Mouse (Mus musculus) thymus, postnatal 25 days (tissue): ENCODE measurements around the gene Sept5.

Experiments
- DNase-seq: peaks from one replicate; pipeline ENCODE4 v3.0.0; 2022

Sept5 gene

GRCm38 (mm10) chr16:18609099-18609498 lies 20.7 kb downstream of the Sept5 start:
- no peak for DNase-seq

DNA sequence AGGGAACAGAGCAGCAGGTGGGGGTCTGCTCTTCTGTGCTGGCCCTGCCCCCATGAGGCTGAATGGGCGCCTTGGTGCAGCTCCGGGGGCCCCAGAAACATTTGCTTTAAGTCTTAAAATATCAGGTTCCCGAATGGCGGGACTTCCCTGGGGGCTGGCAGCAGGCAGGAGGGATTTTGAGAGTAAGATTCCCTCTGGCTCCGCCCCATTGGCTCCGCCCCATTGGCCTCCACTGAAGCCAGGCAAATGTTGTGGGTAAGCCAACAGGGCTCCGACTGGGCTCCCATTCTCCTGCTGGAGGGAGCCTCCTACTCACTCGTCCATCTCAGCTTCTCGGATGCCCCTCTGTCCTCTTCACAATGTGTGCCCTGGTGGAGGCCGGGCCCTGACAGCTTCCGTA lies 21.5 kb downstream of the Sept5 start:
- DNase-seq: no peak

DNA sequence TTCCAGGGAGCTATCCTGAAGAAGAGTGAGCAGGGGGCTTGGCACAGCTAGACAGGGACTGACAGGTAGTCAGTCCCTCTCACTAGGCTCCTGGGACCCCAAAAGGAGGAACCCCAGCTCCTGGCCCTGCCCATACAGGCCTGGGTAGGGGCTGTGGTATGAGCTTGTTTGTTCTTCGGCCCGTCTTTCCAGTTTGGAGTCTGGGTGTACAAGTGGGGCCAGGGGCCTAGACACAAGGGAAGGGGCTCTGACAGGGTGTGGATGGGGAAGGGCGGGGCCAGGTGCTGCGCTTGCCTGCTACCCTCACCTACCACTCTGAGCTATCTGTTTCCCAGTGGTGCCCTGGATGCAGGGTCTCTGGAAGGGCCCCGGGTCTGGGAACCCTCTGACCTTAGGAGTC lies 24.0 kb downstream of the Sept5 start:
- no peak for DNase-seq

- DNase-seq: no peak
Measured at GRCm38 (mm10) chr16:18604267-18604701, 25.5 kb downstream of the Sept5 start.

DNA sequence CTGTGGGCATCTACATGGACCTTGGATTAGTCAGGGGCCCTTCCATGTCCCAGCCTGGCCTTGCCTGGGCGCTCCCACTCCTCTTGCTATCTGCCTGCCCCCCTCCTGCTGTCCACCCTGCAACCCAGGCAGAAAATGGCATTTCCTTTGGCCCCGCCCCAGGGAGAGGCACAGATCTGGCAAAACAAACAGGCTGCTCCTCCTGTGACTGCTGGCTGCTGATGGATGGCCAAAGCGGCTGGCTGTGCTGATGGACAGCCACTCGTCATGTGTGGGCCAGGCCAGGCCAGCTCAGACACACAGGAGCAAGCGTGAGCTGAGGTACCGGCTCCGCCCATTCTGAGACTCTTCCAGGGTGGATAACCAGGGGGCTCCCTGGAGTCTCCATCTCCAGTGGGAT lies 28.3 kb downstream of the Sept5 start:
- DNase-seq: no peak

DNA sequence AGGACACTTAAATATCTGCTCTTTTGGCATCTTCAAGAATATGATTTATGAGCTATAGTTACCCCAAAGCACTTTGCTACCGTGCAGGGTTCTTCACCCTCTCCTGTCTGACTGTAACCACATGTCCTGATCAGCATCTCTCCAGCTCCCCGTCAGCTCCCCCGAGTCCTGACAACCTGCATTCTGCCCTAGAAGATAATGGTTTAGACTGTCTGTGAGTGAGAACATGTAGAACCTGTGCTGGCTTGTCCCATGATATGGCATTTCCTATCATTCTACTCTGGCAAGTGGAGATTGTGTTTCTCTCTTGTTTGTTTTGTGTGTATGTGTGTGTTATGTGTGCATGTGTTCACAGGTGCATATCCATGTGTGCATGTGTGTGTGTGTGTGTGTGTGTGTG lies 31.7 kb downstream of the Sept5 start:
- DNase-seq: no peak

GRCm38 (mm10) chr16:18596255-18596654 lies 33.5 kb downstream of the Sept5 start:
- DNase-seq: no peak

- DNase-seq: no peak
Measured at GRCm38 (mm10) chr16:18593930-18594329, 35.8 kb downstream of the Sept5 start.

DNA sequence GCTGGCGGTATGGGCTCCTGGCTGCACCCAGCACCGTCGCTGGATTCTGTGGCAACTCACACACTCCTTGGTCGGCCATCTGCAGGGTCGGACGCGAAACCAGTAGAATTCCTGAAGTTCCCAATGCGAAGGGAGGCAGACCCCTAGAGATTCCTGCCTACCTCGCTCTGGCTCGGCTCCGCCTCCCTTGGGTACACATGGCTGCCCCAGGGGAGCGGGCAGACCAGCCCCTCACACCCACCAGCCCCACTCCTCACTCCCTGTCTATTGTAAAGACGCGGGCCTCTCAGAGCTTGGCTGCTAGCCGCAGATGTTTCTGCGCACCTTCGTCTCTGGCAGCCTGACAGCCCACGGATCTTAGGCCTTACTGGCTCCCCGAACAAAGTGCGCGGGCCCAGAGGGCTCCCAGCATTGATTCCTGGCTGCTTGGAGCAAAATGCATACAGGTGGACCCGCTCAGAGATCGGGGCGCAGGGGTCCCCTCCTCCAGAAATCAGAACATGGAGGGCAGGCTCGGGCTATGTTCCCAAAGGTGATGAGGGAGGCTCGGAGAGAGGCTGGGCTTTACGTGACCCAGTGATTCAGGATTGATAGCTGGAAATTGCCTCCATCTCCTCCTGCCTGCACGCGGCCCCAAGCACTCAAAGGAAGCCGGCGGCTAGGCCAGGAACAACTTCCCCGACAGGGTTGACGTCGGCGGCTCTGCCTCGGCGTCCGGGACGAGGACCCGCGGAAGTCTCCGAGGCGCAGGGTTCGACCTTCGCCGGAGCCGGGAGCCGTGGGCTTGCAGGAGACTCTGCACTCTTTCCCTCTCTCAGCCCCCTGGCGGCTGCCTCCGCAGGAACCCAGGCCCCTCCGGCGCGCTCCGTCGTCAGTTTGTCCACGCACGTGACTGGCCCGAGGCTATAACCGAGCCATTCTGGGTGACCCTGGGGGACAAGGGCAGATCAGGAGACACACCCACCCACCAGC lies 38.4 kb downstream of the Sept5 start:
- peak; percentile 49 for DNase-seq

DNA sequence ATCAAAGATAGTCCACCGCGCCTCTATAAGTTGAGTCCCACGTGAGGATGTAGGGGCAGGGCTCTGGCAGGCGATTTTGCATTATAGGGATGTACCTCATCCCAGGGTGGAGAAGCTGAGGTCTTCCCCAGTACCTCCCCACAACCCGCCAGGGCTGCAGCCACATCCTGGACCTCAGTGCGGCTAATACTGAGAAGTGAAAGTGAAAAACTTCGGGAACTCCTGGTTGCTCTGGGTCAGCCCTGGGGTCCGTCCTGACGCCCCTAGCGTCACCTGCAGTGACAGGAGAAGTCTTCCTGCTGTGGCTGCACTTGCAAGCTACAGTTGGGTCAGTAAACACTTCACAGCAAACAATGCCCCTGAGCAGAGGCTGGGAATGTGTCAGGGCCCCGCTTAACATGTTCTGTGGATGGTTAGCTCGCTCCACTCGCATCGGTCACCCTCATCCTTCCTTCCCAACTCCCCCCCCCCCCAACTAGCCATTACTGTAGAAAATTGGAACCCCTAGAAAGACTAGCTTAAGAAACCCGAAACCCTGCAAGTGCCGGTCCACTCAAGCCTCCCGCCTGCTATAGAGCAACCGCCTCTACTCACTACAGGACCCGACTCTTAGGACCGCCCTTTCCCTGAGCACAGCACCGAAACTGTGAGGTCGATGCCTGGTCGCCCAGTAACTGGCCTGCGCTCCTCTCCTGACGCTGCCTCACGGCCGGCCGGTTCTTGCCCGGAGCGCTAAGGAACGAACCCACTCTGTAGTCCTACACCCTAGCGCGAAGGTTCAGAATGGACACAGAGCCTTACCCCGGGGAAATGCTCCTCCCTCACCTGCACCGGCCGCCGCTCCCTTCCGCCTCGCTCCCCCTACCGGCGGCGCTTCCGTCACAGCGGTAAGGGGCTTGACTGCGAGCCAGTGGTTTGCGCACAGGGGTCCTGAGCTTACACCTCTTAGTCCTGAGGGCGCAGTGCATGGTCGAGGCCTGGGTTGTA lies 39.7 kb downstream of the Sept5 start, which contains the start of gene Tbx1:
Tbx1 (minus strand) TSS at position 868 of the 987 bp plus-strand sequence.
- DNase-seq: peak; percentile 72

DNA sequence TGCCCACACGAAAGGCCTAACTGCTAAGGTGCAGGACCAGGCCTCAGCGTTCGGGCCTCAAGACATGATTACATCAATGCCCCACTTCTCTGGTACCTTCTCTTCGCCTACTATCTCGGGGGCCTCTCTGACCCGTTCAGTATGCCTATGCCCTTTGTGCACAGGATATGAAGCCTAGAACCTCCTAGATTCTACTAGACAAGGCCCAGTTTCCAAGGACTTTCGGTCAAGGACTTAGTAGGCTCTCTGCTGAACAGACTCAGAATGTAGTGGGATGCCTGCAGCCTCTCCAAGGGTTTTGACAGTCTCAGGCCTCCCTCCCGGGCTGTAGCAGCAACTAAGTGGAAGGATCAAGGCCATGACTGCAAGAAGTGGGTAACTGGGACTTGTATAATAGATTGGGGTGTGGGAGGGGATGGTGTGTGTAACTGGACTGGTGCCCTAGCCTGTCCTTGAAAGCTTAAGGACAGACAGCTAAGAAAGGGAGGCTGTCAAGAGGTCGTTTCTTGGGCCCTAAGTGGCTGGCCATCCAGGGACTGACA lies 40.6 kb downstream of the Sept5 start:
- DNase-seq: no peak

GRCm38 (mm10) chr16:18588738-18589055 lies 41.1 kb downstream of the Sept5 start:
- DNase-seq: no peak

DNA sequence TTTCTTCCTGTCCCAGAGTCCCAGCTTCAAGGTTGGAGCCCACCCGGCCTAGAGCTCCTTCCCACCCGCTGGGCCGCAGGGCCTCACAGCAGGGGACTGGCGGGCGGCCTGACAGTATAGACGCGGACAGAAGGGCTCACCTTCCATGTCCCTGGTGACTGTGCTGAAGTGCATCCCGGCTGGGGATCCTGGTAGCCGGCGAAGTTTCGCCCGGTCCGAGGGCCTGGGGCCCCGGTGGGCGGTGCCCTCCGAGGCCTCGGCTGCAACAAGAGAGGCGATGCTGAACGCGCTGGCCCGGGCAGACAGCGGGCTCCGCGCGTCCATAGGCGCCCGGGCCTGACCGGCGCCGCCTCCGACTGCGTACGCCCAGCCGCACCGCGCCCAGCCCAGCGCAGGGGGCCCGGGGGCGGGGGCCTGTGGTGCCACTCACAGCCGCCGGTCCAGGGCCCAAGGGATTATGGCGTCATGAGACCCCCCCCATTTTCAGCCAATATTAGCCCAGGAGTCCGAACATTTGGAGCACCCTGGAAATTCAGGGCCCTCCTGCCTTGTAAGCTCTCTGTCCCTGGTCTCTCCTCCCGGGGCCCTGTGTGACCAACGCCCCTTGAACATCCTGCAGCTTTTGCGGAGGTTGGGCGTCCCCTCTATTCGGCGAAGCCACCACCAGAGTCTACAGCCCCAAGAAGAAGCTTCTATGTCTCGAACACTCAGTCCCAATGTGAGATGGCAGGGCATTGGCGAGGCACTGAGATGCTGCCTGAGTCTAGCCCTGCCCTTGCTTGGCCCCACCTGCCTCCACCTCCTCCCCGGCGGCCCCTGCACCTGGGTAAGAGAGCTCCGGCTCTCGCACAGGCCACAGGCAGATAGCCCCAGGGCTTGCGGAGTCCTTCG lies 41.7 kb downstream of the Sept5 start:
- no peak for DNase-seq

DNA sequence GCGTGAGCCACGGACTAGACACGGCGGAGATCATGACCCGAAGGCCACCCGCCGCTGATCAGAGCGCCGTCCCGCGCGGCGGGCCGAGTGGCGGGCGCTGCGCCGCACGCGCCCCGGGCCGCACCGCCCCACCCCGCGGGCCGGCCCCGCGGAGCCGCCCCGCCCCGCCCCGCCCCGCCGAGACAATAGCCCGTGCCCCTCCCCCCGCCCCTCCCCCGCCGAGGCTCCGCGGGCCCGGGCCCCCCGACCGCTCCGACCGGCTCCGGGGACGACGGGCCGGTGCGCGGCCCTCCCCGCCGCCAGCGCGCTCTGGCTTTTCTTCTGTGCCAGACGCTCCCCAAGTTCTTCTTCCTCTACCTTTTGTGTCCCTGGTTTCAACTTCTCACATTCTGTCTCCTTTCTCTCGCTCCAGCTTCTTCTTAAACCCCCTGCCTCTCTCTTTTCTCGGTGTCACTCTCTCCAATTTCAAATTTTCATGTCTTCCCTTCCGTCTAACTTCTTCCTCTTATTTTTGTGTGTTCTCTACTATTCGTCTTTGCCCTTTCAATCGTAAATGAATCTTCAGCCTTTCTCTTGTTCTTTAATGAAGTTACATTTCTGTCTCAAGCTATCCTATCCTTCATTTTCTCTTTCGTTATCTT lies 42.7 kb downstream of the Sept5 start:
- no peak for DNase-seq

DNA sequence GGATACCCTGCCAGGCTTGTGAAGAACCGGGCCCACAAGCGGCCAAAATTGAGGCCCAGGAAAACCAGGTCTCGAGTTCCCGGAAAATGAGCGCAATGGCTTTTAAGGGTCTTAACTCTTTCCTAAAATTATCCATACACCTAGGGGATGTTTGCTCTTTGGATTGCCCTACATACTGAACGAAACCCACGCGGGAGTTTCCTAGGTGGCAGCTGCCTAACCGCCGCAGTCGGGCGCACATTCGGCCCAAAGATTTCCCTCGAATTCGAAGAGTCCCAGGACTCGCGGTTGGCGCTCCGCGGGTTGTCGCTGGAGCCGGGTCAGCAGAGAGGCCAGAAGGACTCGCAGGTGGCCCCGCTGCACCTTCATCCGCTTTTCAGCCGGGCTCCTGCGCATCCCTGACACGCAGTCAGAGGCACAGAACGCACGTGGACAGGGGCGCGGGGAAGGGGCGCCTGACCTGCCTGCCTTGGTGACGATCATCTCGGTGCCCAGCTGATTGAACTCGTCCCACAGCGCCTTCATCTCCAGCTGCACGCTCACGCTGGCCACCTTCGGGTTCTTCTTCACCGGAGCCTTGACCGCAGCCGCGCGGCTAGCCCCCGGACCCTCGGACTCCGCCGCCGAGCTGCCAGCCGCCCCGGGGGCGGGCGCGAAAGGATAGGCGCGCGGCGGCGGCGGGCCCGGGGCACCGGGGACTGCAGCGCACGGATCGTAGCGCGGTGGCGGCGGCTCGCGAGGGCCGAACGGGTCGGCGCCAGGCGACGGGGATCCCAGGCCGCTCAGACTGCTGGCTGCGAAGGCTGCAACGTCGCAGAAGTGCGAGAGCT lies 43.5 kb downstream of the Sept5 start:
- no peak for DNase-seq

DNA sequence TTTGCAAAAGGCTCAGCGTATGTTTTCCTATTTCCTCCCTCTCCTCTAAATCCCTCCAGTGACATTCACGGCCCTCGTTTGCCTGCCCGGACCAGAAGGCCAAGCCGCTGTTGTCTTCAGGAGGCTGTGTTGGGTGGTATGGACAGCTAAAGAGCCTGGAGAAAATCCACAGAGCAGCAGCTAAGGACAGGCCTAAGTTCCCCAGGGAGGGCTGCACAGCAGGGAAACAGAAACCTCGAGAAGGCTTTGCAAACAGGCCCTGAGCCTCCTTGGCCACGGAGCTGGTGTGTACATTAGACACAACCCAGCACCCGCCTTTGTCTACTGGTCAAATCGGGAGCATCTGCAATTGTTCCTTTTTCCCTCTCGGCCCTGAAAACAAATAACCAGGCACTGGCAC lies 44.1 kb downstream of the Sept5 start:
- DNase-seq: no peak

- DNase-seq: no peak
Measured at GRCm38 (mm10) chr16:18584901-18585510, 44.7 kb downstream of the Sept5 start.

DNA sequence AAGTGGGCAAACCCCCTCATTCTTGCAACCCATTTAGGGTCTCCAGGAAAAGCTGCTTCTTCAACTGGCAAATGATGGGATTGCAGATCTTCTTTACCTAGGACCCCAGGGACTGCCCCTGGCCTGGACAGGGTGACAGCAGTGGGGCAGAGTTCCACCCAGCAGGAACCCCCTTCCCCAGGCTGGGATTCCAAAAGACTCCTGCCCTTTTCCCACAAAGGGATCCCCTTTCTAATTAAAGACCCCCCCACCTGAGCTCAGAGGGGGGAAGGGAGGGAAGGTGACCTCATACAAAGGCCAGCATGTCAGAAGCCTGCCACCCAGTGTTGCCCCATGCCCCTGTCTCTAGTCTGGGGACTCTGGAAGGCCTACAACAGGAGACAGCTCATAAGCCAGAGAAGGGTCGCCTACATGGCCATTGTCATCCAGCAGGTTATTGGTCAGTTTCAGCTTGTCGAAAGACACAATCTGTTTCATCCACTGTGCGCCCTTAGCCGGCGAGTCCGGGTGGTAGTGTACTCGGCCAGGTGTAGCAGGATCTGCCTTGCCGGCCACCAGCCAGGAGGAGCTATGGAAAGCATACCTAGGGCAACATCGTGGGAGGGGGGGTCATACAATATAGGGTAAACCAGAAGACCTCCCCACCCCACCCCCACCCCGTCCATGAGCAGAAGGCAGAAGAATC lies 45.9 kb downstream of the Sept5 start:
- DNase-seq: no peak

GRCm38 (mm10) chr16:18583169-18583568 lies 46.6 kb downstream of the Sept5 start:
- no peak for DNase-seq
